Mouse (Mus musculus) lung, postnatal 0 days (tissue): ENCODE results near the gene Lmntd1.

ENCODE experiments used
- CTCF ChIP-seq: IDR thresholded peaks from 2 replicates; pipeline ENCODE4 v1.5.1; 2016; ENCODE audit warnings: antibody characterized with exemption, mild to moderate bottlenecking
- EP300 ChIP-seq: IDR thresholded peaks from 2 replicates; pipeline ENCODE4 v1.6.1; 2016; ENCODE audit warnings: antibody characterized with exemption, mild to moderate bottlenecking, control low read depth

DNA sequence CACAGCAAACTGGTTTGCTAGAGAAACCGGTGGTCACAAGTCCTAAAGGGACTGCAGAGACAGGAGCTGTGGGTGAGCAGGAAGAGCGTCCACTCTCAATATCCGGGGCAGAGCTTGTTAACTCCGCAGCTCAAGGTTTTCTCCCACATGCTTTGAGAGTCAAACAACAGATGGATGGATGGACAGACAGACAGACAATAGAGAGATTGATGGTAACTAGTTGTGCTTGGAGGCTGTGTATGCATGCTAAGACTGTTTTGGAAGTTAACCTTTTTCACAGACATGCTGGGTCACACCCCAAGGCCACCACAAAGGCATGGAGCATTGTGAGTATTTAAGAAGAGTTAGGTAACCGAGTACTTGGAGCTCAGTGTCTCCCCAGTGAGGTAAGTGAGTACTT, 5.4 kb downstream of the Lmntd1 start:
- no peak for TF ChIP-seq CTCF
- no peak for TF ChIP-seq EP300
